Mouse (Mus musculus) gonadal fat pad, adult 2 months (tissue): ENCODE data around the gene Olfr1416. TPM values are rescaled to one million over a fixed set of nuclear protein-coding genes. Genes with fewer than 3 reads are reported as not detected.

Experiments used
- DNase-seq: peaks from one replicate; pipeline ENCODE4 v3.0.0-alpha.2; 2012; ENCODE audit warnings: low read depth
- polyA plus RNA-seq: library from polyadenylated mRNA; depleted of rRNA; stranded (reverse); fragments of >200 nt; gene quantifications from 2 replicates; pipeline ENCODE4 v1.2.3, GENCODE M21; 2012; rRNA removed

Olfr1416 gene
- polyA plus RNA-seq, 1 experiment = not detected

DNA sequence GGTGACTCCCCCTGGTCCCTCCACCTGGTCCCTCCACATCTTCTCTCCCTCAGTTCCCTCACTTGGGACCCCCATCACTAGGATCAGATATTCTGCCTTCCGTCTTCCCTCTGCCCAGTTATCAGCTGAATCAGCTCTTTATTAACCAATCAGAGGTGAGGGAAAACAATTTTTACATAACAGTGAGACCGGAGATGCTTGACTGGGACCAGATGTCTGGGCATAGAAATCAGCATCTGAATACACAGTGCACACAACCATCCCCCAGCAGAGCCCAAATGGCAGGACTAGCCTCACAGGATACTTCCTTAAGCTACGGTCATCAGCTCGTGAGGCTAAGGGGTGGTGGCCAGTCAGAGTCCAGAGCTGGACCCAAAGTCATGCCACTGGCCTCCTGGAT is 52.8 kb downstream of the Olfr1416 start:
- DNase-seq = no peak

DNA sequence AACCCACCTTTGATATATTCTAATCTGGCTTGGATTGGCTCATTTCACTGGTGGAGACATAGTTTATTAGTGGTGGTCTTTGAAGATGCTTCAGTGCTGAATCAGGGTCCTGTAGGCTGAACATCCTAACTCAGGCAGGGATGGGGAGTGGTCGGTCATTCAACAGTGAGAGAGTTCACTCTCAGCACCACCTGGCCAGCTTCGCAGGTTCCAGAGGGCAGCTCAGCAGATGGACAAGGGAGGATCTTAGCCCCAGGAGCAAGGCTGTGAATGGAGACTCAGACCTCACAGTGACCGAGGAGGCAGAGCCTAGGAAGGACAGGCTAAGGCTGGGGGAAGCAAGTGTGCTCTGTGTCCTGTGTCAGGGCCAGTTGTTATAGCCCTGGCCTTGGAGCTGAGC is 53.5 kb downstream of the Olfr1416 start:
- no peak for DNase-seq

DNA sequence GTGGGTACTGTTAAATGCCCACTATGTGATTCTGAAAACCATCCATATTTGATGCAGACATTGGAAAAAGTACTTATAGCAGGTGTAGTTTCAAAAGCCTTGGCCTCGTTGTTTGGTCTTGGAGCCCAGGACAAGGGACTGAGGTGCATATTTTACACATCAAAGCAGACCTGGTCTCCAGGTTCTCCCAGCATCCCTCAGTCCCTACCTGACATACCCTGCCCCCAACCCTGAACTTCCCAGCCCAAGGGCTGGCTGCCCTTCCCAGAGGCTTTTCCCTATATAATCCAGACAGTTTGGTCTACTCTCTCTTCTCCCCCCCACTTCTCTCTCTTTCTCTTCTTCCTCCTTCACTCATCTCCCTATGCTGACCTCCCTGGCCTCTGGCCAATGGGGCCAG is 53.9 kb downstream of the Olfr1416 start:
- no peak for DNase-seq

Other genes with a start within 250 kb of the Olfr1416 start
- 112 and 119 TPM in 2 replicates for gene Ndufa10, start 11.3 kb downstream of the Olfr1416 start, polyA plus RNA-seq
- not detected in 2 replicates for gene Olfr1415, start 11.0 kb upstream of the Olfr1416 start, polyA plus RNA-seq
- gene Olfr1414, start 33.5 kb upstream of the Olfr1416 start, polyA plus RNA-seq = 1.5 and 1.9 TPM in 2 replicates
- not detected in 2 replicates for gene Olfr1413, start 86.2 kb upstream of the Olfr1416 start, polyA plus RNA-seq
- gene Olfr1412, start 100.7 kb upstream of the Olfr1416 start, polyA plus RNA-seq = not detected in 2 replicates
- not detected in 2 replicates for gene Olfr1411, start 109.3 kb upstream of the Olfr1416 start, polyA plus RNA-seq
- not detected in 2 replicates for gene Olfr1410, start 120.7 kb upstream of the Olfr1416 start, polyA plus RNA-seq
- gene Olfr12, start 132.7 kb upstream of the Olfr1416 start, polyA plus RNA-seq = not detected in 2 replicates
- 223 and 237 TPM in 2 replicates for gene Cops9, start 156.9 kb upstream of the Olfr1416 start, polyA plus RNA-seq
- 0.55 and 0.89 TPM in 2 replicates for gene Otos, start 163.7 kb upstream of the Olfr1416 start, polyA plus RNA-seq